Mouse (Mus musculus): ENCODE data around the gene Qrfp.

DNA sequence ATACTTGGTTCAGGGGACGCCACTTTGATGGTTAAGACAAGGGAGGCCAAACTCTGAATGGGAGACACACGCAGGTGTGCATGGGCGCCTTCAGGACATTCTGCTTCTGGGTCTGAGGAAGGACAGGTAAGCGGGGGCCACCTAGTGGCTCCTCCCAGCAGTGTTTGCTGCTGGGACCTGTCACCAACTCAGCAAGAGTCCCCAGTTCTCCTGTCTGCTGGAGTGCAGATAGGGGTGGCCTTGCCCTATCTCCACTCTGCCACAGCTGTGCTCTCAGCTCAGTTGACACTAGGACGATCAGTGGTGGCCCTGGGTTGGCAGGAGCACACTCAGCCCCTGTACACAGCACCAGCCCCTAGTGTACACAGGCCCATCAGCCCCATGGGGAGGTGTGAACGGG lies 37.5 kb upstream of the Qrfp start:
- no peak for TF ChIP-seq CTCF (IDR thresholded peaks at IDR 0.05; ENCODE audit: insufficient read depth, low read depth, low read length)
- no peak for TF ChIP-seq POLR2A (IDR thresholded peaks at IDR 0.05; ENCODE audit: insufficient read depth, low read depth, low read length)
